Mouse (Mus musculus) lung, postnatal 0 days (tissue): Measurements from ENCODE around the gene Lama4.

ENCODE experiments used
- CTCF ChIP-seq: IDR thresholded peaks from 2 replicates; pipeline ENCODE4 v1.5.1; 2016; ENCODE audit warnings: antibody characterized with exemption, mild to moderate bottlenecking
- EP300 ChIP-seq: IDR thresholded peaks from 2 replicates; pipeline ENCODE4 v1.6.1; 2016; ENCODE audit warnings: antibody characterized with exemption, mild to moderate bottlenecking, control low read depth

DNA sequence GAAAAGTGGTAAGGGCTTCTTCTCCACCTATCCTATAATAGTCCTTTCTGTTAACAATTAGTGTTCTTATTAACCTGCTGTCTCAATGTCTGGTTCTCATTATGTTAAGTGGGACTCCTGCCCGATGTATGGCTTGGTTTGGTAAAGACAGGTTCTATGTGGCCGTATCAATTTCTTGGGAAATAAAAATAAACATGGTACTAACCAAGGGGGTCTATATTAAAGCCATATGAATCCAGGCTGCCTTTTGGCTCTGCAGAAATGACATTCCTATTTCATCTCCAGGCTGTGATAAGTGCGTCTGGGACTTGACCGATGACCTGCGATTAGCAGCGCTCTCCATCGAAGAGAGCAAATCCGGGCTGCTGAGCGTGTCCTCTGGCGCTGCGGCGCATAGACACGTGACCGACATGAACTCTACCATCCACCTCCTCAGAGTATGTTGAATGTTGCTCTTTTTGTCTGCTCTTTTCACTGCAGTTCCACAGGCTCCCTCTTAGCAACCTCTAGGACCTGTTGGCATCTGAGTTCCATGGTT is 64.9 kb downstream of the Lama4 start:
- no peak for TF ChIP-seq CTCF
- no peak for TF ChIP-seq EP300
